In the genomic region with DNA sequence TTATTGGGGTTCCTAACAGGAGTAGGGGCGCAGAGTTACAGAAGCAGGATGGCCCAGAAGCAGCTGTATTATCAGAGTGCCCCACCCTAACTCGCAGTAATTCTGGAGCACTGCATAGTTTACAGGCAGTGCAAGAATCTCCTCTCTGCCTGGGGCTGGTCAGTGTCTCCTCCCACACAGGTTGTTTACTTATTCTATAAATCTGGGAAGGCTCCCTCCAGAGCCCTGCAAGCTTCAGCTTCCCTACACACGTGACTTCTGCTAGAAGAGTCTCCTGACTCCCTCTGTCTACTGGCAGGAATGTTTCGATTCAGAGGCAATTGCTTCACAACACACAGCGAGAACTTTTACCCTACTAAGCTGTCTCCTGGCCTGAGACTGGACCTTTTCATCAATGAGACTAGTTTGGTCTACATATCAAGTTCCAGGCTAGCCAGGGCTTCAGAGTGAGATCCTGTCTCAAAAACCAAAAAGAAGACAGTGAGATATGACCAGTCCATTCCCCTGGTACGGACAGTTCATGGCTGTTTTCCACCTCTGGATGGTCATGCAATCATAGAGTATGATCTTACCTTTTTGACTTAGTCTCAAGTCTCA, we compare ENCODE assay signal across 12 mouse cellular contexts. TPM values are rescaled to one million over a fixed set of nuclear protein-coding genes. Genes with fewer than 3 reads are reported as not detected.
DNase-seq lines count a peak whose midpoint lies in the region; ATAC-seq and TF ChIP-seq lines count a peak whose summit lies in the region.
"Had no signal": no experiment of that assay in that cellular context is flagged by ENCODE, and none has a peak within 500 bp of the region (broad histone marks: within the 10 kb centered on the region; RNA-seq: fewer than 3 reads in every experiment).

No protein-coding gene starts in this region.

- no peaks in the 10 kb centered on the region for H3K27me3 ChIP-seq in limb, embryonic 13.5 days
- H3K27me3 ChIP-seq in limb, embryonic 10.5 days (ENCODE audit: low read depth, poor library complexity, severe bottlenecking), result no peaks in the 10 kb centered on the region
- H3K27me3 ChIP-seq in Patski, result no peaks in the 10 kb centered on the region
- no peaks in the 10 kb centered on the region for H3K27me3 ChIP-seq in kidney, adult 2 months (replicated peaks; ENCODE audit: control insufficient read depth, insufficient read depth, low read length)
- no peaks in the 10 kb centered on the region for H3K27me3 ChIP-seq in forebrain, embryonic 12.5 days
- H3K27me3 ChIP-seq: liver, embryonic 13.5 days had no signal

- H3K4me1 ChIP-seq in limb, embryonic 13.5 days, result peaks cover 18% of the 10 kb centered on the region
- H3K4me1 ChIP-seq in limb, embryonic 10.5 days, result peaks cover 6% of the 10 kb centered on the region
- H3K4me1 ChIP-seq in kidney, adult 2 months (ENCODE audit: control insufficient read depth, insufficient read depth, low read length), result peaks cover 13% of the 10 kb centered on the region; the same call in 1 of the 2 replicates
- H3K4me1 ChIP-seq in forebrain, embryonic 12.5 days, result no peaks in the 10 kb centered on the region

- in situ Hi-C loops in Patski (cut with MboI; ENCODE audit: low pct_unique_long_range_greater_than_20kb), result no loop called here

- no peaks in the 10 kb centered on the region for H3K36me3 ChIP-seq in limb, embryonic 13.5 days
- no peaks in the 10 kb centered on the region for H3K36me3 ChIP-seq in limb, embryonic 10.5 days
- H3K36me3 ChIP-seq in kidney, adult 2 months (ENCODE audit: control insufficient read depth, insufficient read depth, low read length), result no peaks in the 10 kb centered on the region
- no peaks in the 10 kb centered on the region for H3K36me3 ChIP-seq in forebrain, embryonic 12.5 days (replicated peaks)
- H3K36me3 ChIP-seq: liver, embryonic 13.5 days had no signal

- TF ChIP-seq POLR2A in kidney, adult 2 months (IDR thresholded peaks at IDR 0.05; ENCODE audit: low read depth, low read length), result no peak

- H3K4me3 ChIP-seq in limb, embryonic 13.5 days, result no peak overlapping the region
- H3K4me3 ChIP-seq in limb, embryonic 10.5 days, result no peak overlapping the region
- no peak overlapping the region for H3K4me3 ChIP-seq in kidney, adult 2 months (ENCODE audit: insufficient read depth, low read depth, low read length)
- H3K4me3 ChIP-seq in forebrain, embryonic 12.5 days (replicated peaks), result no peak overlapping the region
- H3K4me3 ChIP-seq: liver, embryonic 13.5 days had no signal

- ATAC-seq in limb, embryonic 13.5 days (ENCODE audit: low FRiP score, low read depth), result peak; percentile 24; the same call in 1 of the 2 replicates
- ATAC-seq in Patski, result peak; percentile 68
- ATAC-seq in forebrain, embryonic 12.5 days (ENCODE audit: low FRiP score), result no peak
- ATAC-seq: hindbrain, postnatal 0 days had no signal

- WGBS in limb, embryonic 13.5 days, result 49% methylated on average over 6 of the region's 6 CpGs
- 74% methylated on average over 6 of the region's 6 CpGs for WGBS in limb, embryonic 10.5 days
- 37% methylated on average over 6 of the region's 6 CpGs for WGBS in kidney, adult 2 months
- 84% methylated on average over 6 of the region's 6 CpGs for WGBS in forebrain, embryonic 12.5 days

- POLR2A ChIA-PET in Patski (lab: Charles Lee), result interaction anchor here (1.0 kb wide), 1 partner anchor 83 kb away, joined by 3 read pairs; no protein-coding TSS in a partner anchor

- H3K9me3 ChIP-seq in limb, embryonic 13.5 days, result no peaks in the 10 kb centered on the region
- H3K9me3 ChIP-seq in limb, embryonic 10.5 days (replicated peaks), result no peaks in the 10 kb centered on the region
- no peaks in the 10 kb centered on the region for H3K9me3 ChIP-seq in forebrain, embryonic 12.5 days
- H3K9me3 ChIP-seq: liver, embryonic 13.5 days had no signal

- TF ChIP-seq CTCF in Patski (IDR thresholded peaks at IDR 0.05), result no peak
- TF ChIP-seq CTCF in kidney, adult 2 months (conservative IDR thresholded peaks at IDR 0.05; ENCODE audit: insufficient read depth, insufficient read length, low read depth, low read length), result no peak

- H3K9ac ChIP-seq in limb, embryonic 13.5 days, result no peak overlapping the region
- H3K9ac ChIP-seq in forebrain, embryonic 12.5 days, result no peak overlapping the region
- H3K9ac ChIP-seq: liver, embryonic 13.5 days had no signal

- no peak overlapping the region for H3K27ac ChIP-seq in limb, embryonic 13.5 days
- no peak overlapping the region for H3K27ac ChIP-seq in limb, embryonic 10.5 days
- no peak overlapping the region for H3K27ac ChIP-seq in kidney, adult 2 months (ENCODE audit: insufficient read depth, low read depth, low read length)
- H3K27ac ChIP-seq in forebrain, embryonic 12.5 days, result no peak overlapping the region
- H3K27ac ChIP-seq: hindbrain, postnatal 0 days; liver, embryonic 13.5 days had no signal

- no peak for DNase-seq in limb, embryonic 10.5 days (ENCODE audit: low spot score)
- DNase-seq in Patski (ENCODE audit: low read depth, low spot score), result peak; percentile 71
- DNase-seq in kidney, adult 2 months, result peak; percentile 38
- peak; percentile 52 for DNase-seq in lung, postnatal 10 days
- no peak for DNase-seq in layer of hippocampus, postnatal 25 days (ENCODE audit: extremely low spot score in 1 of 2, low spot score in 1 of 2)
- no peak for DNase-seq in layer of hippocampus, adult 9-10 months (ENCODE audit: low spot score)
- DNase-seq: gastrocnemius, postnatal 10 days; liver, embryonic 13.5 days; right cerebral cortex, adult 18-20 months had no signal

- CTCF ChIA-PET in Patski (lab: Charles Lee), result interaction anchor here (1.3 kb wide), 1 partner anchor 31 kb away, joined by 5 read pairs; no protein-coding TSS in a partner anchor

- no peak overlapping the region for H3K4me2 ChIP-seq in limb, embryonic 13.5 days (replicated peaks)
- H3K4me2 ChIP-seq in forebrain, embryonic 12.5 days, result no peak overlapping the region
- H3K4me2 ChIP-seq: liver, embryonic 13.5 days had no signal

RNA-seq across cellular contexts. Expression of a gene that starts 9.7 kb away (rescaled TPM):
- 0.34 and 0.80 TPM in 2 replicates for polyA plus RNA-seq in limb, embryonic 13.5 days (2015; fragmentation: Nextera tagmentation; extraction: Ambion mirVana)
- polyA plus RNA-seq in limb, embryonic 10.5 days (2016; fragmentation: Nextera tagmentation; extraction: Ambion mirVana), result 0.11 and 0.26 TPM in 2 replicates
- 0.04 TPM for polyA plus RNA-seq in Patski (2021)
- polyA plus RNA-seq in kidney, adult 2 months (2012; rRNA removed), result 0.16 and 0.34 TPM in 2 replicates
- total RNA-seq in layer of hippocampus, postnatal 25 days (2021), result under 1 TPM in 1 of 2 experiments, not detected in 1; 0.07 TPM
- polyA plus RNA-seq in forebrain, embryonic 12.5 days (2016; fragmentation: Nextera tagmentation; extraction: Ambion mirVana), result 0.09 TPM in 1 of 2 replicates, not detected in the other

RNA-seq across cellular contexts. Expression of a gene that starts 32.9 kb away (rescaled TPM):
- 91.0 and 92.1 TPM in 2 replicates for polyA plus RNA-seq in limb, embryonic 13.5 days (2015; fragmentation: Nextera tagmentation; extraction: Ambion mirVana)
- polyA plus RNA-seq in limb, embryonic 10.5 days (2016; fragmentation: Nextera tagmentation; extraction: Ambion mirVana), result 22.2 and 28.8 TPM in 2 replicates
- 29.0 TPM for polyA plus RNA-seq in Patski (2021)
- 11.6 and 13.7 TPM in 2 replicates for polyA plus RNA-seq in kidney, adult 2 months (2012; rRNA removed)
- total RNA-seq in layer of hippocampus, postnatal 25 days (2021), result 10 to 100 TPM in 1 of 2 experiments, 1 to 10 TPM in 1; 7.1 to 13.9 TPM
- polyA plus RNA-seq in forebrain, embryonic 12.5 days (2016; fragmentation: Nextera tagmentation; extraction: Ambion mirVana), result 29.6 and 34.0 TPM in 2 replicates

Comparison
In these comparisons a context has a peak if more than half of its experiments do, and no peak if none do; other contexts are left out.
1. DNase-seq: peak in Patski (single experiment), kidney, adult 2 months (single experiment) and lung, postnatal 10 days (single experiment); none in limb, embryonic 10.5 days (single experiment), layer of hippocampus, postnatal 25 days (0 of 2) and layer of hippocampus, adult 9-10 months (single experiment).